ENCODE assay signal across 21 mouse cellular contexts in the genomic region with DNA sequence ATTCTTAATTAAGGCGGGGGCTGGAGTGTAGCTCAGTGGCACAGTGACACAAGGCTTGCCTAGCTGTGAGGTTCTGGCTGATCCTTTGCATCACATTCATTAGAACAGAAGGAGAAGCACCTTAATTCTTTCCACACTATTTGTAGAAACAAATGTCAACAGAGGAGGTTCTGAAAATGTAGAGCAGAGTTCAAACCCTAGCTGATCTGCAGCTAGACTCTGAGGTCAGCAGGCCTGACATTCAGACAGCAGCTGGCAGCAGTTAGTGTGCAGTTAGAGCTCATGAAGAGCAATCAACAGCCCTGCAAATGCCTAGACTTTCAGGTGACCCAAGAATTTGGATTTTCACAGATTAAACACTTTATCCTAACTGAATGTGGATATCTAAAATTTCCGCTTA. TPM values are rescaled to one million over a fixed set of nuclear protein-coding genes. Genes with fewer than 3 reads are reported as not detected.
DNase-seq lines count a peak whose midpoint lies in the region; ATAC-seq and TF ChIP-seq lines count a peak whose summit lies in the region.
"Had no signal": no experiment of that assay in that cellular context is flagged by ENCODE, and none has a peak within 500 bp of the region (broad histone marks: within the 10 kb centered on the region; RNA-seq: fewer than 3 reads in every experiment).

No protein-coding gene starts in this region.

- no peak overlapping the region for H3K27ac ChIP-seq in kidney, adult 2 months (ENCODE audit: insufficient read depth, low read depth, low read length)
- H3K27ac ChIP-seq: forebrain, embryonic 10.5 days; heart, embryonic 13.5 days; hindbrain, embryonic 12.5 days; limb, embryonic 15.5 days had no signal

- H3K4me3 ChIP-seq in kidney, adult 2 months (ENCODE audit: insufficient read depth, low read depth, low read length) = no peak overlapping the region
- H3K4me3 ChIP-seq in megakaryocyte, embryonic 14.5 days (replicated peaks) = peak overlapping the region; percentile 50
- H3K4me3 ChIP-seq: forebrain, embryonic 10.5 days; heart, embryonic 13.5 days; hindbrain, embryonic 12.5 days; limb, embryonic 15.5 days had no signal

- WGBS in kidney, adult 2 months = 96% methylated on average over 2 of the region's 2 CpGs

- peaks cover 12% of the 10 kb centered on the region; the same call in 1 of the 2 replicates for H3K4me1 ChIP-seq in kidney, adult 2 months (ENCODE audit: control insufficient read depth, insufficient read depth, low read length)
- H3K4me1 ChIP-seq in megakaryocyte, embryonic 14.5 days = peaks cover 84% of the 10 kb centered on the region
- H3K4me1 ChIP-seq: forebrain, embryonic 10.5 days; hindbrain, embryonic 12.5 days had no signal

- no peaks in the 10 kb centered on the region for H3K9me3 ChIP-seq in megakaryocyte, embryonic 14.5 days
- H3K9me3 ChIP-seq: forebrain, embryonic 10.5 days; heart, embryonic 13.5 days; hindbrain, embryonic 12.5 days; limb, embryonic 15.5 days had no signal

- TF ChIP-seq CTCF in kidney, adult 2 months (conservative IDR thresholded peaks at IDR 0.05; ENCODE audit: insufficient read depth, insufficient read length, low read depth, low read length) = no peak

- no peaks in the 10 kb centered on the region for H3K27me3 ChIP-seq in kidney, adult 2 months (replicated peaks; ENCODE audit: control insufficient read depth, insufficient read depth, low read length)
- H3K27me3 ChIP-seq in megakaryocyte, embryonic 14.5 days (replicated peaks) = no peaks in the 10 kb centered on the region
- H3K27me3 ChIP-seq: heart, embryonic 13.5 days; hindbrain, embryonic 12.5 days; limb, embryonic 15.5 days; Patski had no signal

- TF ChIP-seq POLR2A in kidney, adult 2 months (IDR thresholded peaks at IDR 0.05; ENCODE audit: low read depth, low read length) = no peak

- no peaks in the 10 kb centered on the region for H3K36me3 ChIP-seq in kidney, adult 2 months (ENCODE audit: control insufficient read depth, insufficient read depth, low read length)
- H3K36me3 ChIP-seq in megakaryocyte, embryonic 14.5 days (replicated peaks; ENCODE audit: low read length) = peaks cover 66% of the 10 kb centered on the region
- H3K36me3 ChIP-seq: forebrain, embryonic 10.5 days; hindbrain, embryonic 12.5 days had no signal

- ATAC-seq in megakaryocyte, adult 5-6 weeks (ENCODE audit: poor library complexity, severe bottlenecking) = no peak
- ATAC-seq: Patski had no signal

- peak; percentile 20 for DNase-seq in adrenal gland, postnatal 10 days
- DNase-seq in adrenal gland, adult 18-20 months (ENCODE audit: low spot score in 2 of 2) = no peak
- DNase-seq in kidney, adult 2 months = peak; percentile 48
- no peak for DNase-seq in kidney, postnatal 25 days
- no peak for DNase-seq in retina, postnatal 1 day
- no peak for DNase-seq in right cerebral cortex, postnatal 14 days
- DNase-seq: adrenal gland, postnatal 25 days; cerebellum, adult 11-12 months; cerebellum, postnatal 25 days; embryo, embryonic 11 days; kidney, adult 18-20 months; kidney, postnatal 10 days; lung, postnatal 14 days; thymus, postnatal 14 days had no signal

RNA-seq across cellular contexts. Expression of gene Acat1, which starts 8.6 kb away (rescaled TPM):
- 100 to 1,000 TPM; 371 to 403 TPM for total RNA-seq in adrenal gland, postnatal 10 days (2021)
- 100 to 1,000 TPM; 150 to 195 TPM for total RNA-seq in adrenal gland, adult 18-20 months (2021)
- polyA plus RNA-seq in kidney, adult 2 months (2012; rRNA removed) = 134 and 154 TPM in 2 replicates
- polyA plus RNA-seq in megakaryocyte, embryonic 14.5 days (2012; ENCODE audit: insufficient read depth, low replicate concordance) = 34.4 and 110 TPM in 2 replicates
- 66.1 and 78.8 TPM in 2 replicates for total RNA-seq in megakaryocyte, adult 5-6 weeks (2015)
- 50.8 and 62.4 TPM in 2 replicates for total RNA-seq in megakaryocyte, adult 5-6 weeks (2017)

Comparison
In these comparisons a context has a peak if more than half of its experiments do, and no peak if none do; other contexts are left out.
1. DNase-seq: peak in adrenal gland, postnatal 10 days (single experiment) and kidney, adult 2 months (single experiment); none in adrenal gland, adult 18-20 months (0 of 2), kidney, postnatal 25 days (0 of 2), retina, postnatal 1 day (single experiment) and right cerebral cortex, postnatal 14 days (single experiment).